Mouse (Mus musculus) ovary, postnatal 10 days (tissue): ENCODE data around the gene Armh3.

Experiments
- DNase-seq: peaks from one replicate; pipeline ENCODE4 v3.0.0; 2022; ENCODE audit warnings: low spot score

Armh3 gene

DNA sequence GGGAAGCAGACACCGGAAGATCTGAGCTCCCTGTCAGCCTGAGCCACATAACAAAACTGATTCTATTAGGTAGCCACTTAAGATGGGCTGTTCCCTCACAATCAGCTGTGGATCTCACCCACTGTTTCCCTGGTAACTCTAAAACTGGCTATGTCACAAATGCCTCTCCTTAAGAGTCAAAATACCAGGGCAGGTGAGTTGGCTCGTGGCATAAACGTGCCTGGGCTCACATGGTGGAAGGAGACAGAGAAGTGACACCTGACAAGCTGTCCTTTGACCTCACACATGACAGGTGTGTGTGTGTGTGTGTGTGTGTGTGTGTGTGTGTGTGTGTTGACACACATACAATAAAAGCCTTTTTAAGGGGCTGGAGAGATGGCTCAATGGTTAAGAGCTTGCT lies 210.8 kb downstream of the Armh3 start:
- DNase-seq, result no peak

DNA sequence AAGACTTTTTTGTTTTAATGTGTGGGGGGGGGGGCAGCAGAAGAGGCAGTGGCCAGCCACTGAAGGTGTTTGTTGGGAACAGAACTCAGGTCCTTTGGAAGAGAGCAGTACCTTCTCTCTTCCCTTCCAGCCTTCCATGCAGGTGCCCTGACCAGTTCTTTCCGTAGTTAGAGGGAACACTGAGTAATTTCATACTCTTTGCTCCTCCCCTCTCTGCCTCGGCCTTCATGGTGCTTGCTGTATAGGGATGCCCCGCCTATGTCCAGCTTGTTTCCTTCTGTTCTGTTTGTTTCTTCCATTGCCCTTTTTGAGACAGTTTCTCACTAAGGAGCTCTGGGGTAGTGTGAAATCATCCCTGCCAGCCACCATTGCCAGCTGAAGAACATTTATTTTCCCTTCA lies 212.8 kb downstream of the Armh3 start:
- DNase-seq, result no peak

DNA sequence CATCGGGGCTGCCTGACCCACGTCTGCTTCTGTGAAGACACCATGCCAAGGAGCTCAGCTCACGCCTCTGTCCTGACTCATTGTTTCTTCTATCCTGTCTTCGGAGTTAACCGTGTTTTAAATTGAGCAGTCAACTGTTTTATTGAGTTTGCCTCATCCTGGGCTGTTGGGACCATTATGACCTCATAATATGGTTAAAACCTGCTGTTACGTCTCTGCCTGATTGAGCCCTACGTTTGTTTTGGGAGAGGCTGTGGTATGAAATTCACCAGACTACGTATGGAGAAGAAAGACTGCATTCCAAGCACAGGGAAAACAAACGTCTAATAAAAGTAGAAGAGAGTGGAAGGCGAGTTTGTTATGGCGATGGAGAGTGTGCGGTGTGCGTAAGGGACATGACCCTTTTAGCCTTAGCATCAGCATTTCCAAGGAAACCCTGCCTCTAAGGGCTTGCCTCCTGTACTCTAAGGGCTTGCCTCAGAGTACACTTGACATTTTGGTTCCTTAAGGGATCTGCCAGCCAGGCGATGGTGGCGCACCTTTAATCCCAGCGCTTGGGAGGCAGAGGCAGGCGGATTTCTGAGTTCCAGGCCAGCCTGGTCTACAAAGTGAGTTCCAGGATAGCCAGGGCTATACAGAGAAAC lies 214.2 kb downstream of the Armh3 start:
- no peak for DNase-seq

DNA sequence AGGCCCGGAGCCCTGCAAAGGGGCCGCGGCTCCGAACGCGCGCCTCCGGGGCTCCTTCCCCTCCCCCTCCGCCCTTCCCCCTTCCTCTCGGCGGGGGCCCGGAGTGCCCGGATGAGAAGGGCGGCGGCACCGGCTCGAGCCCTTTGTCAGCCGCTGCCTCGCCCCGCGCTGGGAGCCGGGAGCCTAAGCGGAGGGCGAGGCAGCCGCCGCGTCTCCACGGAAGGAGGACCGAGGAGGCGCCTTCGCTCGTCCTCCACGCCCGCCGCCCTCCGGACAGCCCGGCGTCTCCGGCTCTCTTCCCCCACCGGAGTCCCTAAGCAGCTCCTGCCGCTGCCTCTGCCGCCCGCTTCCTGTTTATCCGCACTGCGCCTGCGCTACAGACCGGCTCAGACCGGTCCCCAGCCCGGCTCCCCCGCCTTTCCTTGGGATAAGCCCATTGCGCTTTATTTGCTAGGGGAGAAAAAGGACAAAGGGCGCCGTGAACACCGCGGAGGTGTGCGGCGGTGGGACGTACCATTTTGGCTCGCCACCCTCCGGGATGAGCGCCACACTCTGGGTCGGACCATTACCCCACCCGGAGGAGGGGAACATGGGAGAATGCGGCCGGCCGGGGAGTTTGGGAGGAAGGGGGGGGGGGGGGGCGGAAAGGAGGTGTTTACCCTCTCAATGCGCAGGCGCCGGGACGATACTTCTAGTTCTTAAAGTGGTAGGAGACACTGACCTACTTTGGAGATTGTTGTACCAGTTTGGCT lies 214.9 kb downstream of the Armh3 start, which contains the start of gene Mgea5:
Mgea5 (minus strand) TSS at position 657 of the 752 bp plus-strand sequence.
- peak; percentile 94 for DNase-seq

DNA sequence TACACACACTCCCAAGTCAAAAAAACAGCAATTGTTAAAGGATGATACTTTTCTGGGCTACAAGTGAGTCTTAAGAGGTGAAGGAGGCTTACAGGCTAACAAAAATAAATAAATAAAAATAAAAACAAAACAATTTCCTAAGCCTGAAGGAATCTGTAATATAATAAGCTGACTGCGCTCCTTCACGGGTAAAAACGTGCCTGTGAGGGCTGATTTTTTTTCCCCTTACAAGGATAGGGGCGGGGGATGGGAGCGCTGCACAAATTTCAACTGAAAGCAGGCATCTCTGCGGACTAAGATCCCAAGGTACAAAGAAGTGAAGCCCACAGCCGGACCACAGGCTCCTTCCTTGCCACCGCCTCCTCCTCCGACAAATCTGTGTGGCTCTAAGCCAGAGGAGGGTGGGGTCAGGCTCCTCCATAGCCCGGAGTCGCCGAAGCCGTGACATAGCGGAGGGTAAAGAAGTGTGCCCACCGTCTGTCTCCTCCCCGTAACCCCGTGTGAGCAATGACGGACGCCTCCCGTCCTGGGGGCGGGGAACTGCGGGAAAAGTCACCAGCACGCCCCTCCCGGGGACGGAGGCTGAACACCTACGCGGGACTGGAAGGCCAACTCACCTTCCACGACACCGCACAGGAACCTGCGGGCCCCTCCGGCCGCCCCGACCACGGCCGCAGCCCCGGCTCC lies 215.8 kb downstream of the Armh3 start:
- DNase-seq, result peak; percentile 54

DNA sequence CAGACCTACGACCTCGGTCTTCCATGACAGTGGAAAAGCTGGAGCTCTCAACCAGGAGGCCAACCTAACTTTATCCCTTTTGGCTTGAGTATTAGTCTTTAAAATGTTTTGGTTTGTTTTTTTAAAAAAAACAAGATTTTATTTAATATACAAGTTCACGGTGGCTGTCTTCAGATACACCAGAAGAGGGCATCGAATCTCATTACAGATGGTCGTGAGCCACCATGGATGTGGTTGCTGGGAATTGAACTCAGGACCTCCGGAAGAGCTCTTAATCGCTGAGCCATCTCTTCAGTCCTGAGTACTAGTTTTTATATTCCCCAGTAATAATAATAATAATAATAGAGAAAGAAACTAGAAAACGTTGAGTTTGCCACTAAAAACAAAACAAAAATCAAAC lies 216.6 kb downstream of the Armh3 start:
- no peak for DNase-seq

DNA sequence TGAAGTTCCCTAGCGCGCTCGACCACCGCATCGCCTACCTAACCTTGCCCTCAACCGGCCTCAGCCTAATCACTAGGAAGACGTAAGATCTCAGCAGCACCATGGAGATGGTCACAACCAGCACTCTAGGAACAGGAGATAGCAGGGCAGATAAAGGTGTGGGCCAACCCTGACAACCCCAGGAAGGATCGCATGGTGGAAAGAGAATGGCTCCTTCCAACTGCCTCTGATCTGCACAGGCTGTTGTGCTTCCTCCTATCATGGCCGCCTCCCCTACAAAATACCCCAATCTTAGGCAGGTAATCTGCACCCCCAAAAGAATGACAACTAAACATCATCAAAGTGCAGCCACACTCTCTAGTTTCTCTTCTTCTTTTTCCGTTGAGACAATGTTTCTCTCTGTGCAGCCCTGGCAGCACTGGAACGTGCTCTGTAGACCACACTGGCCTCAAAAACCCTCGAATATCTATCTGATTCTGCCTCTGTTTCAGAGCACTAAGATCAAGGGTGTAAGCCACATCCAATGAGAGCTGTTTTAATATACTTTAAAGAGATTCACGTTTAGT lies 217.9 kb downstream of the Armh3 start:
- no peak for DNase-seq

DNA sequence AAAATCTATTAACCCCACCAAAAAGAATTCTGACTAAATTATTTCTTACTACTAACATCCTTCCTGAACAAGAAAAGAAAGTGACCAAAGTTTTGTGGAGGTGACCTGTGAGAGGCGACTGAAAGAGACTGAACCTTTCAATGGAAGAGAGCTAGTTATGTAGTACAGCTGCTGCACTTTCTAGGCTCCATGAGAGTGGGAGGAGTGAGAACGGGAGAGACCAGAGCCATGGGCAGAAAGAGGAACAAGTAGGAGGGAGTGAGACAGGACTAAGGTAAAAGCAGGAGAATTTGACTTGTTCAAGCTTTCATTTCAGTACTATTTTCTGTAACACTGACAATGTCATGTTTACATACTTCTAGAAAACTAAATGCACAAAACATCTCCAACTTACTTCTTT lies 222.8 kb downstream of the Armh3 start:
- no peak for DNase-seq

DNA sequence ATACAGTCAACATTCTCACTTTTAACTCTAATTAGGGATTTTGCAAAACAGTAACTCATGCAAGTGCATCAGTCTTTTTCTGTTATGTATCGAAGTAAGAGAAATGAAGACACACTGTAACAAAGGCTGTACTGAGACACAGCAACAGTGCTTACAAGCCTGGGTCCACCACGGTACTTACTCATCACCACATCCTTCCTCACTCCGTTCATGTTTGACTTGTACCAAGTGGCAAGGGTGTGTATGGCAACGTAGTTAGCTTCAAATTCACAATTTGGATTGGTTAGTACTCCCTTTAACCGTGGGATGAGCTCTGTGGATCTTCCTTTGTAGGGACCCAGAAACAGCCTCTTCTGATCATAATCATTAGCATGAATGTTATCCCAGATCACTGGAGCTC lies 226.8 kb downstream of the Armh3 start:
- DNase-seq, result no peak
